Mouse (Mus musculus): ENCODE data around the gene Olfr715.
"Not testable (repeated sequence)": the region's sequence is repeated elsewhere in the genome, so short reads cannot be mapped to it uniquely, and the experiment has no call there.

Gene Olfr715

GRCm38 (mm10) chr7:107130983-107131382, at the start of gene Olfr715:
Olfr715 (minus strand) TSS chr7:107131083.
- not testable (repeated sequence) for DNase-seq (ENCODE audit: low spot score)

- DNase-seq (ENCODE audit: low spot score) = no peak
These were observed 49.5 kb upstream of the Olfr715 start for GRCm38 (mm10) chr7:107180406-107180805.

- DNase-seq (ENCODE audit: low spot score) = no peak
These were observed 35.8 kb upstream of the Olfr715 start, which contains the start of gene Nlrp14 for GRCm38 (mm10) chr7:107166690-107167089. Nlrp14 (plus strand) TSS chr7:107166990.

- DNase-seq (ENCODE audit: low spot score) = not testable (repeated sequence)
These were observed 7.1 kb upstream of the Olfr715 start, which contains the start of gene Olfr716 for GRCm38 (mm10) chr7:107138027-107138426. Olfr716 (plus strand) TSS chr7:107138327.

GRCm38 (mm10) chr7:107110269-107110668, 20.6 kb downstream of the Olfr715 start, which contains the start of gene Olfr715b:
Olfr715b (minus strand) TSS chr7:107110369.
- DNase-seq (ENCODE audit: low spot score) = not testable (repeated sequence)

GRCm38 (mm10) chr7:107092920-107093319, 38.0 kb downstream of the Olfr715 start, which contains the start of gene Olfr17:
Olfr17 (plus strand) TSS chr7:107093220.
- no peak for DNase-seq (ENCODE audit: low spot score)
